Comparison of ENCODE assay signal across 8 mouse cellular contexts in genomic region chr16:91010581-91011020, GRCm38 (mm10). TPM values are rescaled to one million over a fixed set of nuclear protein-coding genes. Genes with fewer than 3 reads are reported as not detected.
DNase-seq lines count a peak whose midpoint lies in the region; ATAC-seq and TF ChIP-seq lines count a peak whose summit lies in the region.

No protein-coding gene starts in this region.

- H3K27me3 ChIP-seq in spleen, adult 2 months (ENCODE audit: control insufficient read depth, insufficient read depth, low read length), result no peaks in the 10 kb centered on the region
- no peaks in the 10 kb centered on the region for H3K27me3 ChIP-seq in forebrain, embryonic 16.5 days (replicated peaks; ENCODE audit: control insufficient read depth, insufficient read depth, low read length)
- H3K27me3 ChIP-seq in liver, embryonic 14.5 days (ENCODE audit: control insufficient read depth, insufficient read depth, low read length), result no peaks in the 10 kb centered on the region
- no peaks in the 10 kb centered on the region for H3K27me3 ChIP-seq in stomach, embryonic 16.5 days (ENCODE audit: control insufficient read depth, insufficient read depth, low read length)

- WGBS in spleen, adult 2 months, result under 1% methylated on average over 42 of the region's 42 CpGs
- WGBS in forebrain, embryonic 16.5 days, result 0% methylated on average over 39 of the region's 42 CpGs
- under 1% methylated on average over 36 of the region's 42 CpGs for WGBS in liver, embryonic 14.5 days (ENCODE audit: insufficient replicate concordance)
- WGBS in stomach, embryonic 16.5 days, result under 1% methylated on average over 38 of the region's 42 CpGs

- intact Hi-C loops in gastrocnemius, adult 2 months (cut with DNase I), result loop anchor here (2.0 to 5.0 kb wide), 3 partner anchors 34 to 632 kb away; partner anchors contain the start of genes Cfap298 and Paxbp1

- H3K9ac ChIP-seq in forebrain, embryonic 16.5 days (replicated peaks; ENCODE audit: low read depth, low read length), result peak overlapping the region; percentile 91
- H3K9ac ChIP-seq in liver, embryonic 14.5 days (replicated peaks), result peak overlapping the region; percentile 87
- peak overlapping the region; percentile 91 for H3K9ac ChIP-seq in stomach, embryonic 16.5 days (ENCODE audit: low read length)

- no peak for DNase-seq in gastrocnemius, adult 2 months
- no peak for DNase-seq in gastrocnemius, postnatal 25 days
- DNase-seq in spleen, adult 2 months (ENCODE audit: low read depth in 1 of 2, low spot score in 2 of 2), result no peak
- no peak for DNase-seq in spleen, postnatal 4 days (ENCODE audit: low spot score in 2 of 2)
- DNase-seq in liver, embryonic 14.5 days (ENCODE audit: low read depth in 3 of 3, low spot score in 3 of 3), result peak in 1 of 3 experiments; percentile 30
- DNase-seq in kidney, postnatal 14 days, result no peak

- TF ChIP-seq CTCF in gastrocnemius, adult 2 months (IDR thresholded peaks at IDR 0.05), result no peak
- TF ChIP-seq CTCF in spleen, adult 2 months (IDR thresholded peaks at IDR 0.05; ENCODE audit: extremely low read depth, insufficient read depth, insufficient read length, insufficient replicate concordance), result no peak
- no peak for TF ChIP-seq CTCF in liver, embryonic 14.5 days (IDR thresholded peaks at IDR 0.05; ENCODE audit: low read depth)

- H3K4me1 ChIP-seq in spleen, adult 2 months (ENCODE audit: control insufficient read depth, insufficient read depth, insufficient read length), result no peaks in the 10 kb centered on the region
- H3K4me1 ChIP-seq in forebrain, embryonic 16.5 days (replicated peaks; ENCODE audit: control insufficient read depth, insufficient read depth, low read length), result peaks cover 14% of the 10 kb centered on the region
- peaks cover 16 to 17% of the 10 kb centered on the region in 2 experiments for H3K4me1 ChIP-seq in liver, embryonic 14.5 days (replicated peaks; ENCODE audit: control insufficient read depth in 2 of 2, insufficient read depth in 2 of 2, low read length in 1 of 2)
- H3K4me1 ChIP-seq in stomach, embryonic 16.5 days (ENCODE audit: control insufficient read depth, insufficient read depth, low read length), result peaks cover 6% of the 10 kb centered on the region; the same call in 1 of the 2 replicates

- peak; percentile 57; the same call in 1 of the 2 replicates for ATAC-seq in forebrain, embryonic 16.5 days
- peak; percentile 69 for ATAC-seq in liver, embryonic 14.5 days (ENCODE audit: insufficient read depth)
- no peak for ATAC-seq in stomach, embryonic 16.5 days (ENCODE audit: insufficient read depth, low FRiP score)

- peaks cover 6% of the 10 kb centered on the region; the same call in 1 of the 2 replicates for H3K36me3 ChIP-seq in spleen, adult 2 months (ENCODE audit: control insufficient read depth, insufficient read depth, low read length)
- peaks cover 5% of the 10 kb centered on the region; the same call in 1 of the 2 replicates for H3K36me3 ChIP-seq in forebrain, embryonic 16.5 days (ENCODE audit: control insufficient read depth, insufficient read depth)
- H3K36me3 ChIP-seq in liver, embryonic 14.5 days (replicated peaks; ENCODE audit: control insufficient read depth, insufficient read depth, low read depth), result peaks cover 13% of the 10 kb centered on the region
- peaks cover 1% of the 10 kb centered on the region; the same call in 1 of the 2 replicates for H3K36me3 ChIP-seq in stomach, embryonic 16.5 days (ENCODE audit: control insufficient read depth, insufficient read depth, low read length)

- TF ChIP-seq EP300 in liver, embryonic 14.5 days (IDR thresholded peaks at IDR 0.05; ENCODE audit: low read depth), result no peak

- no peaks in the 10 kb centered on the region for H3K9me3 ChIP-seq in forebrain, embryonic 16.5 days (ENCODE audit: control insufficient read depth, low read length)
- no peaks in the 10 kb centered on the region for H3K9me3 ChIP-seq in liver, embryonic 14.5 days (ENCODE audit: control insufficient read depth, low read length)
- H3K9me3 ChIP-seq in stomach, embryonic 16.5 days (replicated peaks; ENCODE audit: control insufficient read depth, low read length), result no peaks in the 10 kb centered on the region

- TF ChIP-seq POLR2A in spleen, adult 2 months (IDR thresholded peaks at IDR 0.05; ENCODE audit: low read depth, low read length), result no peak

- H3K27ac ChIP-seq in gastrocnemius, adult 2 months, result peak overlapping the region; percentile 96
- H3K27ac ChIP-seq in spleen, adult 2 months (ENCODE audit: insufficient read depth, low read length), result peak overlapping the region; percentile 85
- peak overlapping the region; percentile 96 for H3K27ac ChIP-seq in forebrain, embryonic 16.5 days (ENCODE audit: low read length)
- H3K27ac ChIP-seq in liver, embryonic 14.5 days, result peak overlapping the region; percentile 54
- H3K27ac ChIP-seq in stomach, embryonic 16.5 days (ENCODE audit: low read length), result peak overlapping the region; percentile 85

- peak overlapping the region; percentile 50 for H3K4me2 ChIP-seq in forebrain, embryonic 16.5 days (ENCODE audit: low read length)
- peak overlapping the region; percentile 95 for H3K4me2 ChIP-seq in liver, embryonic 14.5 days (ENCODE audit: low read depth)
- H3K4me2 ChIP-seq in stomach, embryonic 16.5 days (ENCODE audit: low read depth, low read length), result peak overlapping the region; percentile 78

- peak overlapping the region; percentile 100 for H3K4me3 ChIP-seq in gastrocnemius, adult 2 months
- peak overlapping the region; percentile 84 for H3K4me3 ChIP-seq in spleen, adult 2 months (ENCODE audit: extremely low read depth, insufficient read depth, insufficient read length)
- H3K4me3 ChIP-seq in forebrain, embryonic 16.5 days (replicated peaks; ENCODE audit: low read length), result peak overlapping the region; percentile 99
- H3K4me3 ChIP-seq in liver, embryonic 14.5 days (ENCODE audit: insufficient read depth in 1 of 2, low read depth in 2 of 2, low read length in 2 of 2), result peak overlapping the region; percentile 80 to 92
- peak overlapping the region; percentile 98 for H3K4me3 ChIP-seq in stomach, embryonic 16.5 days (replicated peaks; ENCODE audit: low read length)

RNA-seq across cellular contexts. Expression of gene Synj1, which starts 0.5 kb away (rescaled TPM):
- total RNA-seq in gastrocnemius, adult 2 months (2021), result 10 to 100 TPM; 11.2 to 13.8 TPM
- total RNA-seq in gastrocnemius, postnatal 25 days (2021), result 10 to 100 TPM in 1 of 2 experiments, 1 to 10 TPM in 1; 10.0 to 10.9 TPM
- polyA plus RNA-seq in spleen, adult 2 months (2012; rRNA removed), result 25.1 and 32.9 TPM in 2 replicates
- 36.0 and 44.9 TPM in 2 replicates for polyA plus RNA-seq in forebrain, embryonic 16.5 days (2015; fragmentation: Nextera tagmentation; extraction: Ambion mirVana)
- 13.8 and 14.6 TPM in 2 replicates for polyA plus RNA-seq in liver, embryonic 14.5 days (2012; rRNA removed)
- 21.4 and 21.9 TPM in 2 replicates for polyA plus RNA-seq in liver, embryonic 14.5 days (2014; fragmentation: Nextera tagmentation; extraction: Ambion mirVana)
- 9.7 and 14.6 TPM in 2 replicates for polyA plus RNA-seq in stomach, embryonic 16.5 days (2015; fragmentation: Nextera tagmentation; extraction: Ambion mirVana)

RNA-seq across cellular contexts. Expression of gene Paxbp1, which starts 33.7 kb away (rescaled TPM):
- total RNA-seq in gastrocnemius, adult 2 months (2021), result 10 to 100 TPM; 10.7 to 11.6 TPM
- 1 to 10 TPM; 8.9 to 9.8 TPM for total RNA-seq in gastrocnemius, postnatal 25 days (2021)
- polyA plus RNA-seq in spleen, adult 2 months (2012; rRNA removed), result 10.4 and 11.9 TPM in 2 replicates
- polyA plus RNA-seq in forebrain, embryonic 16.5 days (2015; fragmentation: Nextera tagmentation; extraction: Ambion mirVana), result 91.7 and 96.0 TPM in 2 replicates
- 17.4 and 25.9 TPM in 2 replicates for polyA plus RNA-seq in liver, embryonic 14.5 days (2012; rRNA removed)
- 14.8 and 16.5 TPM in 2 replicates for polyA plus RNA-seq in liver, embryonic 14.5 days (2014; fragmentation: Nextera tagmentation; extraction: Ambion mirVana)
- 43.3 and 46.5 TPM in 2 replicates for polyA plus RNA-seq in stomach, embryonic 16.5 days (2015; fragmentation: Nextera tagmentation; extraction: Ambion mirVana)
